Mouse (Mus musculus) kidney, postnatal 14 days (tissue): ENCODE measurements around the gene Nostrin.

Experiments used
- DNase-seq: peaks from one replicate; pipeline ENCODE4 v3.0.0; 2022; ENCODE audit warnings: mixed read lengths

Gene Nostrin

GRCm38 (mm10) chr2:69205791-69206351 lies 70.3 kb downstream of the Nostrin start, which contains the start of gene Spc25:
TSS of gene Spc25 (minus strand) at chr2:69206194.
- DNase-seq: peak; percentile 95

- DNase-seq: no peak
Observed at GRCm38 (mm10) chr2:69206523-69206922, 70.9 kb downstream of the Nostrin start.

GRCm38 (mm10) chr2:69209684-69210083 lies 74.1 kb downstream of the Nostrin start:
- no peak for DNase-seq

- no peak for DNase-seq
Observed at GRCm38 (mm10) chr2:69210773-69211172, 75.2 kb downstream of the Nostrin start, which contains the start of gene G6pc2. TSS of gene G6pc2 (plus strand) at chr2:69211073.

GRCm38 (mm10) chr2:69212652-69213051 lies 77.1 kb downstream of the Nostrin start:
- DNase-seq: no peak

- no peak for DNase-seq
Observed at GRCm38 (mm10) chr2:69215242-69215641, 79.6 kb downstream of the Nostrin start.

GRCm38 (mm10) chr2:69221868-69222416 lies 86.3 kb downstream of the Nostrin start:
- no peak for DNase-seq

- no peak for DNase-seq
Observed at GRCm38 (mm10) chr2:69222815-69223214, 87.2 kb downstream of the Nostrin start.

GRCm38 (mm10) chr2:69224724-69225123 lies 89.1 kb downstream of the Nostrin start:
- no peak for DNase-seq

- no peak for DNase-seq
Observed at GRCm38 (mm10) chr2:69226876-69227275, 91.3 kb downstream of the Nostrin start.

- DNase-seq: no peak
Observed at GRCm38 (mm10) chr2:69228635-69229034, 93.0 kb downstream of the Nostrin start.

- DNase-seq: no peak
Observed at GRCm38 (mm10) chr2:69230137-69230536, 94.5 kb downstream of the Nostrin start.

GRCm38 (mm10) chr2:69232101-69232500 lies 96.5 kb downstream of the Nostrin start:
- DNase-seq: no peak

GRCm38 (mm10) chr2:69234976-69235678 lies 99.5 kb downstream of the Nostrin start:
- DNase-seq: no peak
